Mouse (Mus musculus) liver, adult 2 months (tissue): ENCODE data around the gene Cse1l.

Source experiments
- CTCF ChIP-seq: fragments of 200-500 bp; IDR thresholded peaks from 2 replicates; pipeline ENCODE4 v1.5.1; 2011; ENCODE audit warnings: low read depth, low read length, control low read depth
- POLR2A ChIP-seq: fragments of 200-500 bp; IDR thresholded peaks from 2 replicates; pipeline ENCODE4 v1.6.1; 2011; ENCODE audit warnings: low read length, control low read depth; ENCODE audit not compliant: insufficient read depth; ENCODE audit errors: extremely low read depth

GRCm38 (mm10) chr2:166964773-166965172 lies 58.9 kb downstream of the Cse1l start:
- TF ChIP-seq CTCF (no peak), POLR2A (no peak)
